Mouse (Mus musculus) lung, postnatal 0 days (tissue): ENCODE results near the gene Higd1b.

Experiments used
- CTCF ChIP-seq: IDR thresholded peaks from 2 replicates; pipeline ENCODE4 v1.5.1; 2016; ENCODE audit warnings: antibody characterized with exemption, mild to moderate bottlenecking
- EP300 ChIP-seq: IDR thresholded peaks from 2 replicates; pipeline ENCODE4 v1.6.1; 2016; ENCODE audit warnings: antibody characterized with exemption, mild to moderate bottlenecking, control low read depth

DNA sequence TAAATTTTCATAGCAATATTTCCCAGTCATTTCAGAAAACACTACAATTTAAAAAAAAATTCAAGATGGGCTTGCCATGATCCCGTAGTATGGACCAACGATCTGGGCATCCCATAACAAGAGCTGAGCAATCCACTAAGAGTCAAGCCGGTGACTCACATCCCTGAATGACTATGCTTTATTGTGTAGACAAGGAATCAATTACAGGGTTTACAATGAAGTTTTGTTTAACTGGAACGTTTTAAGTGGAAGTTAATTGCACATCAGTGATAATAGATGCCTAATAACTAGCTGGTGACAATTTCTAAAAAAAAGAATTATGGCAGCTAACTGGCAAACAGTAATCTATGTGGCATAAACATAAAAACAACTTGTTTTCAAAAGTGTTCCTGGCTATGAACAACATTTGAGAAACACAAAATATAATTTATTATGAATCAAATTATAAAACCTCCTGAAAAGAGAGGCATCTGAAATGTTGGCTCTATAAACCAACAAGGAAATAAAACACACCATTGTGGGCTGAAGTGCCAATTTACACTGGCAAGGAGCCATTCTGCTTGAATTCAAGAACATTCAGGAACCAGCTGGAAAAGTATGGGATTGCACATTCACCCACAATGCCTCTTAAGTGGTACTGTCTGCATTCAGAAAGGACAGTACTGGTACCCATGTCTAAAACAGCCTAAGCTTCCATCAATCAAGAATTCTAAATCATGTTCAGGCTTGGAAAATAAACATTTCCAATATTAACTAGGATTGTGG, 24.7 kb upstream of the Higd1b start:
- no peak for TF ChIP-seq CTCF
- TF ChIP-seq EP300 = no peak
